Mouse (Mus musculus): ENCODE measurements around the gene Gsx2. TPM values are rescaled to one million over a fixed set of nuclear protein-coding genes. Genes with fewer than 3 reads are reported as not detected.

The Gsx2 gene
- total RNA-seq (2021): under 1 TPM; 0.52 to 0.68 TPM
- long read RNA-seq, partial matches to known transcripts: 0 of 1 reads
- long read RNA-seq, other reads (novel, unspliced or antisense): 0 of 1 reads

- no peak for DNase-seq (ENCODE audit: low spot score in 2 of 2)
Measured at GRCm38 (mm10) chr5:75075383-75075941, at the start of gene Gsx2. Gene Gsx2 (plus strand): TSS chr5:75075601.

GRCm38 (mm10) chr5:75035475-75035874 is 39.9 kb upstream of the Gsx2 start:
- no peak for DNase-seq (ENCODE audit: low spot score in 2 of 2)

GRCm38 (mm10) chr5:75039307-75039706 is 36.1 kb upstream of the Gsx2 start:
- no peak for DNase-seq (ENCODE audit: low spot score in 2 of 2)

- DNase-seq (ENCODE audit: low spot score in 2 of 2): no peak
Measured at GRCm38 (mm10) chr5:75043011-75043445, 32.4 kb upstream of the Gsx2 start.

- DNase-seq (ENCODE audit: low spot score in 2 of 2): peak in 1 of 2 experiments; percentile 22
Measured at GRCm38 (mm10) chr5:75043621-75044301, 31.6 kb upstream of the Gsx2 start.

- DNase-seq (ENCODE audit: low spot score in 2 of 2): peak; percentile 72 to 83
Measured at GRCm38 (mm10) chr5:75044310-75044904, 31.0 kb upstream of the Gsx2 start, which contains the start of gene Chic2. Gene Chic2 (minus strand): TSS chr5:75044774.

- DNase-seq (ENCODE audit: low spot score in 2 of 2): no peak
Measured at GRCm38 (mm10) chr5:75045371-75045770, 30.0 kb upstream of the Gsx2 start.

GRCm38 (mm10) chr5:75046681-75047321 is 28.6 kb upstream of the Gsx2 start:
- peak; percentile 37 to 66 for DNase-seq (ENCODE audit: low spot score in 2 of 2)

GRCm38 (mm10) chr5:75051109-75051508 is 24.3 kb upstream of the Gsx2 start:
- no peak for DNase-seq (ENCODE audit: low spot score in 2 of 2)

- DNase-seq (ENCODE audit: low spot score in 2 of 2): no peak
Measured at GRCm38 (mm10) chr5:75063177-75063576, 12.2 kb upstream of the Gsx2 start.

- no peak for DNase-seq (ENCODE audit: low spot score in 2 of 2)
Measured at GRCm38 (mm10) chr5:75066715-75067114, 8.7 kb upstream of the Gsx2 start.

GRCm38 (mm10) chr5:75067125-75067756 is 8.2 kb upstream of the Gsx2 start:
- no peak for DNase-seq (ENCODE audit: low spot score in 2 of 2)

- no peak for DNase-seq (ENCODE audit: low spot score in 2 of 2)
Measured at GRCm38 (mm10) chr5:75070132-75070531, 5.3 kb upstream of the Gsx2 start.

GRCm38 (mm10) chr5:75070656-75071375 is 4.6 kb upstream of the Gsx2 start:
- no peak for DNase-seq (ENCODE audit: low spot score in 2 of 2)

- no peak for DNase-seq (ENCODE audit: low spot score in 2 of 2)
Measured at GRCm38 (mm10) chr5:75071951-75072350, 3.5 kb upstream of the Gsx2 start.

GRCm38 (mm10) chr5:75072532-75072931 is 2.9 kb upstream of the Gsx2 start:
- no peak for DNase-seq (ENCODE audit: low spot score in 2 of 2)

GRCm38 (mm10) chr5:75073167-75073566 is 2.2 kb upstream of the Gsx2 start:
- no peak for DNase-seq (ENCODE audit: low spot score in 2 of 2)

GRCm38 (mm10) chr5:75073684-75074083 is 1.7 kb upstream of the Gsx2 start:
- no peak for DNase-seq (ENCODE audit: low spot score in 2 of 2)

GRCm38 (mm10) chr5:75074132-75074531 is 1.3 kb upstream of the Gsx2 start:
- DNase-seq (ENCODE audit: low spot score in 2 of 2): no peak

GRCm38 (mm10) chr5:75074537-75075382 is 641 bp upstream of the Gsx2 start:
- no peak for DNase-seq (ENCODE audit: low spot score in 2 of 2)

Measured in layer of hippocampus, adult 18-20 months (tissue).